Mouse (Mus musculus) induced T-regulatory cell, adult 2 months (primary cell): Measurements from ENCODE around the gene Nufip2.
A peak's percentile ranks its signal among the peaks of the same experiment; 100 is the strongest.
"Not testable (repeated sequence)": the region's sequence is repeated elsewhere in the genome, so short reads cannot be mapped to it uniquely, and the experiment has no call there.

Source experiments
- DNase-seq: peaks from one replicate; pipeline ENCODE4 v3.0.0-alpha.2; 2012; ENCODE audit warnings: low read depth

Gene Nufip2

GRCm38 (mm10) chr11:77685383-77686265 lies at the start of gene Nufip2:
Gene Nufip2 (plus strand): TSS chr11:77686155.
- DNase-seq = peak; percentile 99

- no peak for DNase-seq
These were observed 44.6 kb upstream of the Nufip2 start for GRCm38 (mm10) chr11:77641390-77641789.

- DNase-seq = no peak
These were observed 40.5 kb upstream of the Nufip2 start for GRCm38 (mm10) chr11:77645481-77645880.

- no peak for DNase-seq
These were observed 37.1 kb upstream of the Nufip2 start for GRCm38 (mm10) chr11:77648878-77649277.

- no peak for DNase-seq
These were observed 33.5 kb upstream of the Nufip2 start for GRCm38 (mm10) chr11:77652484-77652883.

- DNase-seq = not testable (repeated sequence)
These were observed 32.4 kb upstream of the Nufip2 start for GRCm38 (mm10) chr11:77653406-77654190.

- no peak for DNase-seq
These were observed 26.0 kb upstream of the Nufip2 start for GRCm38 (mm10) chr11:77659986-77660385.

GRCm38 (mm10) chr11:77663639-77664038 lies 22.3 kb upstream of the Nufip2 start:
- no peak for DNase-seq

GRCm38 (mm10) chr11:77664046-77664445 lies 21.9 kb upstream of the Nufip2 start:
- DNase-seq = no peak

- peak; percentile 58 for DNase-seq
These were observed 20.6 kb upstream of the Nufip2 start for GRCm38 (mm10) chr11:77665384-77665783.

- not testable (repeated sequence) for DNase-seq
These were observed 19.2 kb upstream of the Nufip2 start for GRCm38 (mm10) chr11:77666766-77667165.

- DNase-seq = no peak
These were observed 13.2 kb upstream of the Nufip2 start for GRCm38 (mm10) chr11:77672746-77673145.

- peak; percentile 61 for DNase-seq
These were observed 12.4 kb upstream of the Nufip2 start for GRCm38 (mm10) chr11:77673428-77673991.

GRCm38 (mm10) chr11:77680018-77680417 lies 5.9 kb upstream of the Nufip2 start:
- no peak for DNase-seq

GRCm38 (mm10) chr11:77684896-77685295 lies 1.1 kb upstream of the Nufip2 start:
- DNase-seq = no peak

GRCm38 (mm10) chr11:77686346-77686840 lies 438 bp downstream of the Nufip2 start:
- DNase-seq = no peak

GRCm38 (mm10) chr11:77686841-77687540 lies 1.0 kb downstream of the Nufip2 start:
- DNase-seq = peak; percentile 80

GRCm38 (mm10) chr11:77687541-77688131 lies 1.7 kb downstream of the Nufip2 start:
- peak; percentile 60 for DNase-seq

- no peak for DNase-seq
These were observed 7.1 kb downstream of the Nufip2 start for GRCm38 (mm10) chr11:77693026-77693425.

GRCm38 (mm10) chr11:77697232-77697631 lies 11.3 kb downstream of the Nufip2 start:
- no peak for DNase-seq

- no peak for DNase-seq
These were observed 20.0 kb downstream of the Nufip2 start for GRCm38 (mm10) chr11:77705920-77706319.
